Mouse (Mus musculus) lung, embryonic 14.5 days (tissue): ENCODE data around the gene Slc33a1. TPM values are rescaled to one million over a fixed set of nuclear protein-coding genes. Genes with fewer than 3 reads are reported as not detected.
A peak's percentile ranks its signal among the peaks of the same experiment; 100 is the strongest.

Source experiments
- ATAC-seq: fragments of 200-750 bp; cut with Nextera tagmentation; 2 replicates; pipeline ENCODE4 v1.8.0; 2017; ENCODE audit warnings: mild to moderate bottlenecking, moderate TSS enrichment, moderate library complexity; ENCODE audit not compliant: insufficient read depth
- DNase-seq: peaks from one replicate; pipeline ENCODE4 v3.0.0-alpha.2; 2015
- H3K27ac ChIP-seq: fragments of 300-500 bp; sonication (generic); 2 replicates; pipeline ENCODE4 v1.5.1; 2014; ENCODE audit warnings: low read depth, mild to moderate bottlenecking, moderate library complexity
- H3K27me3 ChIP-seq: fragments of 300-500 bp; sonication (generic); 2 replicates; pipeline ENCODE4 v1.6.1; 2014; ENCODE audit warnings: low read length, control low read depth; ENCODE audit not compliant: insufficient read depth
- H3K36me3 ChIP-seq: fragments of 300-500 bp; sonication (generic); 2 replicates; pipeline ENCODE4 v1.6.1; 2014; ENCODE audit warnings: control low read depth; ENCODE audit not compliant: insufficient read depth
- H3K4me1 ChIP-seq: fragments of 300-500 bp; sonication (generic); 2 replicates; pipeline ENCODE4 v1.6.1; 2014; ENCODE audit warnings: antibody characterized with exemption, control low read depth; ENCODE audit not compliant: insufficient read depth
- H3K4me2 ChIP-seq: fragments of 300-500 bp; sonication (generic); 2 replicates; pipeline ENCODE4 v1.6.1; 2014; ENCODE audit warnings: mild to moderate bottlenecking
- H3K4me3 ChIP-seq: fragments of 300-500 bp; sonication (generic); 2 replicates; pipeline ENCODE4 v1.5.1; 2014; ENCODE audit warnings: low read depth, low read length
- H3K9ac ChIP-seq: fragments of 300-500 bp; sonication (generic); 2 replicates; pipeline ENCODE4 v1.6.1; 2014
- H3K9me3 ChIP-seq: fragments of 300-500 bp; sonication (generic); 2 replicates; pipeline ENCODE4 v1.6.1; 2016; ENCODE audit warnings: low read depth, low read length, control low read depth
- CTCF ChIP-seq: IDR thresholded peaks from 2 replicates; pipeline ENCODE4 v1.5.1; 2016; ENCODE audit warnings: antibody characterized with exemption, low read depth
- WGBS: fragments of 180-500 bp; shearing (Covaris S2); extraction: QIAGEN DNeasy Blood & Tissue Kit; methylation state at CpG from one replicate; pipeline ENCODE4 v1.1.7; 2014; 5-methylcytosine and 5-hydroxymethylcytosine counted together
- polyA plus RNA-seq: library from polyadenylated mRNA; unstranded; fragments of >200 nt; fragmentation: Nextera tagmentation; extraction: Ambion mirVana; gene quantifications from 2 replicates; pipeline ENCODE4 v1.2.1, GENCODE M21; 2014

The Slc33a1 gene
- polyA plus RNA-seq, 1 experiment from 2014 or later: 13.6 TPM

GRCm38 (mm10) chr3:63964922-63965249 lies 318 bp upstream of the Slc33a1 start:
- 77% methylated on average over 6 of the region's 6 CpGs for WGBS
- H3K36me3 ChIP-seq: no peaks in the 10 kb centered on the region
- H3K9ac ChIP-seq: no peak overlapping the region
- no peak for ATAC-seq
- H3K27ac ChIP-seq: 0 out of 2 replicates have a peak overlapping the region, but pooled peaks have one; percentile 50
- peak overlapping the region; percentile 88 for H3K4me3 ChIP-seq
- H3K4me2 ChIP-seq: peak overlapping the region; percentile 81
- no peaks in the 10 kb centered on the region for H3K9me3 ChIP-seq
- TF ChIP-seq CTCF: no peak
- no peaks in the 10 kb centered on the region for H3K27me3 ChIP-seq
- peaks cover 11% of the 10 kb centered on the region; the same call in 1 of the 2 replicates for H3K4me1 ChIP-seq
- no peak for DNase-seq

- 5% methylated on average over 25 of the region's 25 CpGs for WGBS
- no peak for TF ChIP-seq CTCF
- Histone ChIP-seq H3K27me3 (no peaks in the 10 kb centered on the region), H3K9ac (peak overlapping the region; percentile 83), H3K4me3 (peak overlapping the region; percentile 88), H3K36me3 (peaks cover 5% of the 10 kb centered on the region; the same call in 1 of the 2 replicates), H3K9me3 (no peaks in the 10 kb centered on the region), H3K4me2 (peak overlapping the region; percentile 81), H3K27ac (peak overlapping the region; percentile 86), H3K4me1 (peaks cover 11% of the 10 kb centered on the region; the same call in 1 of the 2 replicates)
- ATAC-seq (no peak), DNase-seq (peak; percentile 50)
Measured at GRCm38 (mm10) chr3:63963421-63964099, 1.0 kb downstream of the Slc33a1 start.

- H3K9ac ChIP-seq: no peak overlapping the region
- H3K4me2 ChIP-seq: no peak overlapping the region
- H3K27ac ChIP-seq: no peak overlapping the region
- DNase-seq (no peak), ATAC-seq (no peak)
- peaks cover 2% of the 10 kb centered on the region; the same call in 1 of the 2 replicates for H3K36me3 ChIP-seq
- H3K27me3 ChIP-seq: no peaks in the 10 kb centered on the region
- no peak for TF ChIP-seq CTCF
- H3K9me3 ChIP-seq: no peaks in the 10 kb centered on the region
- WGBS: 78% methylated on average over 3 of the region's 3 CpGs
- H3K4me3 ChIP-seq: no peak overlapping the region
- no peaks in the 10 kb centered on the region for H3K4me1 ChIP-seq
Measured at GRCm38 (mm10) chr3:63949837-63950236, 14.7 kb downstream of the Slc33a1 start.

GRCm38 (mm10) chr3:63941204-63941850 lies 23.2 kb downstream of the Slc33a1 start:
- no peak for TF ChIP-seq CTCF
- Histone ChIP-seq H3K4me3 (no peak overlapping the region), H3K4me1 (no peaks in the 10 kb centered on the region), H3K9ac (no peak overlapping the region), H3K9me3 (no peaks in the 10 kb centered on the region), H3K27ac (no peak overlapping the region), H3K4me2 (no peak overlapping the region), H3K27me3 (no peaks in the 10 kb centered on the region), H3K36me3 (peaks cover 9% of the 10 kb centered on the region; the same call in 1 of the 2 replicates)
- no peak for ATAC-seq
- peak; percentile 2 for DNase-seq
- 83% methylated on average over 2 of the region's 2 CpGs for WGBS

GRCm38 (mm10) chr3:63938928-63939327 lies 25.6 kb downstream of the Slc33a1 start:
- no peaks in the 10 kb centered on the region for H3K4me1 ChIP-seq
- 84% methylated on average over 2 of the region's 2 CpGs for WGBS
- no peaks in the 10 kb centered on the region for H3K9me3 ChIP-seq
- H3K36me3 ChIP-seq: 0 out of 2 replicates have a peak, but pooled peaks cover under 1% of the 10 kb centered on the region
- H3K4me3 ChIP-seq: no peak overlapping the region
- ATAC-seq (no peak), DNase-seq (no peak)
- no peak overlapping the region for H3K4me2 ChIP-seq
- no peak overlapping the region for H3K27ac ChIP-seq
- no peaks in the 10 kb centered on the region for H3K27me3 ChIP-seq
- TF ChIP-seq CTCF: no peak
- H3K9ac ChIP-seq: no peak overlapping the region

GRCm38 (mm10) chr3:63928878-63929859 lies 35.4 kb downstream of the Slc33a1 start, which contains the start of gene E130311K13Rik:
E130311K13Rik (minus strand) TSS chr3:63929472.
- TF ChIP-seq CTCF: peak; percentile 62
- Histone ChIP-seq H3K4me3 (peak within 1 kb of the TSS; percentile 66), H3K4me1 (no peaks in the 10 kb centered on the region), H3K36me3 (no peaks in the 10 kb centered on the region), H3K4me2 (peak within 1 kb of the TSS; percentile 68), H3K27me3 (no peaks in the 10 kb centered on the region), H3K9me3 (no peaks in the 10 kb centered on the region), H3K27ac (peak within 1 kb of the TSS; percentile 83), H3K9ac (peak within 1 kb of the TSS; percentile 88)
- ATAC-seq (peak; percentile 98), DNase-seq (peak; percentile 95)
- 4% methylated on average over 48 of the region's 48 CpGs for WGBS
